Mouse (Mus musculus) B cell, adult 2 months (primary cell): ENCODE results near the gene Nags.
"Not testable (repeated sequence)": the region's sequence is repeated elsewhere in the genome, so short reads cannot be mapped to it uniquely, and the experiment has no call there.

ENCODE experiments used
- DNase-seq, 2 experiments: peaks; one replicate each; pipeline ENCODE4 v3.0.0; 2022

The Nags gene

DNA sequence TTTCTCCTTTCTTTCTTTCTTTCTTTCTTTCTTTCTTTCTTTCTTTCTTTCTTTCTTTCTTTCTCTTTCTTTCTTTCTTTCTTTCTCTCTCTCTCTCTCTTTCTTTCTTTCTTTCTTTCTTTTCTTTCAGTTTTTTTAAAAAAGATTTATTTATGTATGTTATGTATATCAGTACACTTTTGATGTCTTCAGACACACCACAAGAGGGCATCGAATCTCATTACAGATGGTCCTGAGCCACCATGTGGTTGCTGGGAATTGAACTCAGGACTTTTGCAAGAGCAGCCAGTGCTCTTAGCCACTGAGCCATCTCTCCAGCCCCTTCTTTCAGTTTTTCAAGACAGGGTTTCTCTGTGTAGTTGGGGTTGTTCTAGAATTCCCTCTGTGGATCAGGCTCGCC is 12.7 kb downstream of the Nags start:
- DNase-seq, result not testable (repeated sequence)

DNA sequence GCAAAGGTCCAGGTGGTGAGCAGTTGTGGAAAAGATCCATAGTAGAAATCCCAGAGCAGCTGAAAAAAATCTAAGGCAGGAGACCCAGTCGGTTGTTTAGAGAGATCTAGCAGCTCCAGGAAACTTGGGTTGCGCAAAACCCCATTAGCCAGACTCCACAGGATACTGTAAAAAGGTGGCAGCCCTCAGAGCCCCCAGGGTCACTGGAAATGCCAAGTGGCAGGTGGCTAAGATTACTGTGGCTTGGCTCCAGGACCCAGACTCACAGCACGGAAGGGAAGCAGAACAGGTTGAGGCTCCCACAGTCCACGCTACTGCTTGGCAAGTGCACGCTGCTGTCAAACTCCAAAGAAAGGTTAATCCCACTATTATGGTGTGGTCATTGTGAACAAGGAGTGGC is 14.5 kb downstream of the Nags start:
- no peak for DNase-seq

- DNase-seq, result no peak
Measured at GRCm38 (mm10) chr11:102165971-102166722, 20.8 kb downstream of the Nags start.

- DNase-seq, result no peak
Measured at GRCm38 (mm10) chr11:102167539-102167938, 22.2 kb downstream of the Nags start.

GRCm38 (mm10) chr11:102168689-102169088 is 23.4 kb downstream of the Nags start:
- no peak for DNase-seq

DNA sequence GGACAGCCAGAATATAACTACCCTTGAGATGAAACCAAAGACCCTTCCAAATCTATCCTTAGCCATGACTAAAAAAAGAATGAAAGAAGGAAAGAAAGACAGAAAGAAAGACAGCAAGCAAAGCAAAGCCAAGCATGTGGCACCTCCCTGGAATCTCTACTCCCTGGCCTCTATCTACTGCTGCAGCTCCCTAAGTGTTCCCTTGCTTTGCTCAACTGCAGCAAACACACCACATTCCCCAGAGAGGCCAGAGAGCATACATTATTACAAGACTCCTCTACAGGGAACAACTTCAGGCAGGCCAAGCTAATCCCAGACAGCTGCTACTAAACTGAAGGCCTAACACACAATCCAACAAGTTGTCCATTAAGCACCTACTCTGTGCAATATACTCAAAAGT is 34.5 kb downstream of the Nags start:
- no peak for DNase-seq

DNA sequence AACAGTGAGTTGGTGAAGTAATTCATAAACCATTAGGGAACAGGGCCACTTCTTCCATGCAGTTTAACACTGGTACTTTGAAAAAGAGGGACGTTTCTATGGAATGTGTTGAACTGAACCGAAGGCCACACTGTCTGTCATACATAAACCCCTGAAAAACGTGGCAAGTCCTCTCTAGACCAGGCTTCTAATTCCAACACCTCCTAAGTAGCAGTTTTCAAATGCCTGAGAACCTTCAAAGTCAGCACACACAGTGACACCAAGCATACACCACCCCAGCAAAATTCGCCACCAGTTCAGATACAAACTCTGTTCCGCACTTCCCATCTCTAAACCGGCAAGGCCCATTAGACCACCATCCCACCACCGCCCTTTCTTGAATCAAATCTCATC is 38.9 kb downstream of the Nags start:
- DNase-seq, result no peak

DNA sequence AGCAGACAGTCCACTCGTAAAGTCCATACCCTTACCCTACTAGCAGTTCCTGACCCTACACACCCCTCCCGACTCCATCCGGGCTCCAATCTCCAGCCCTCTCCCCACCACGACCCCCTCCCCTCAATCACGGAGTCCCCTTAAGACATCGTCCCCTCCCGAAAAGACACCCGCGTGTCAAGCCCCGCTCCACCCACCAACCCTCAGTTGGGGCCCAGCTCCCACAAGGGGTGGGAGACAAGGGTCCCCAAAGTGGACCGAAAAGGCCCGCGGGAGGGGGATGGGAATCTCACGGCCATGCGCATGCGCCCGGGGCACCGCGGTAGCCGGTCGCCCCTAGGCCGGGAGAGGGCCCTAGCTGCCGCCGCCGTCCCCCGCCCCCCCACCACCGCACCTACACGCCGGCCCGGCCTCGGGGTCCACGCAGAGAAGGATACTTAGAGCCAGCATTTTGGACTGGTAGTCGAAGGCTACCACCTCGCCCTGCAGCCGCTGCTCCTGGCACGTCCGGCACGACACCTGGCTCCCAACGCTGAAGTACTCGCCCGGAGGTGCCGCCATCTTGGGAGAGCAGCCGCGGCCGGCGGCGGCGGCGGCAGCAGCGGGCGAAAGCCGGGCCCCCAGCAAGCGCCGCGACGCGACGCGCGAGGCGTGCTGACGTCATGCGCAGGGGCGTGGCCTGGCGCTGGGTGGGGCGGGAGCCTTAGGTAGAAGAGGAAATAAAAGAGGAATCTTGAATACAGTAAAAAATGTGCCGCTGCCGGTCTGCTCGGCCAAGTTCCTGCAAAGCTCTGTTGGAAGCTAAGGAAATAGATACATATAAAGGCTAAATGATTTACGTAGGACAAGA is 39.6 kb downstream of the Nags start, which contains the start of gene Lsm12:
Lsm12 (minus strand) TSS at position 651 of the 850 bp plus-strand sequence.
- DNase-seq, result peak; percentile 100

- DNase-seq, result no peak
Measured at GRCm38 (mm10) chr11:102185677-102186076, 40.4 kb downstream of the Nags start.

GRCm38 (mm10) chr11:102186235-102186634 is 40.9 kb downstream of the Nags start:
- DNase-seq, result no peak

- DNase-seq, result no peak
Measured at GRCm38 (mm10) chr11:102188980-102189379, 43.7 kb downstream of the Nags start.

- peak; percentile 78 for DNase-seq
Measured at GRCm38 (mm10) chr11:102189461-102190436, 44.4 kb downstream of the Nags start, which contains the start of gene G6pc3. TSS of gene G6pc3 (plus strand) at chr11:102189620.

DNA sequence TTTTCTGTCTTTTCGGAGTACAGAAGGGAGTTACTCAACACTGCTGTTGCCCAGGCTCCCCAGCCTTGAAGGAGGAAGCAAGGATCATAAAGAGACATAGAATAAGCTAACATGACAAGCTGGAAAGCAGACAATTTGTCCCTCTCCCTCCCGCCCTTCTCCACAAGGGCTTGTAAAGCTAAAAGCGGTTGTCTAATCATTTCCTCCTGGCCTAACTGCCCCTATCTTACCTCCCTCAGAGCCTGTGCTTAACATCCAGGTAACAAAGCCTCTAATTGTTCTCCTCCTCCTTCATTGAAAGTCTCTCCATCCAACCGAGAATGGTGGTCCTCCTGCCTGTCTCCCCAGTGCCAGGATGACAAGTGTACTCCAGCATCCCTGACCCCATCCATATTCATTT is 45.5 kb downstream of the Nags start:
- DNase-seq, result no peak

GRCm38 (mm10) chr11:102193657-102194440 is 48.5 kb downstream of the Nags start:
- DNase-seq, result no peak

DNA sequence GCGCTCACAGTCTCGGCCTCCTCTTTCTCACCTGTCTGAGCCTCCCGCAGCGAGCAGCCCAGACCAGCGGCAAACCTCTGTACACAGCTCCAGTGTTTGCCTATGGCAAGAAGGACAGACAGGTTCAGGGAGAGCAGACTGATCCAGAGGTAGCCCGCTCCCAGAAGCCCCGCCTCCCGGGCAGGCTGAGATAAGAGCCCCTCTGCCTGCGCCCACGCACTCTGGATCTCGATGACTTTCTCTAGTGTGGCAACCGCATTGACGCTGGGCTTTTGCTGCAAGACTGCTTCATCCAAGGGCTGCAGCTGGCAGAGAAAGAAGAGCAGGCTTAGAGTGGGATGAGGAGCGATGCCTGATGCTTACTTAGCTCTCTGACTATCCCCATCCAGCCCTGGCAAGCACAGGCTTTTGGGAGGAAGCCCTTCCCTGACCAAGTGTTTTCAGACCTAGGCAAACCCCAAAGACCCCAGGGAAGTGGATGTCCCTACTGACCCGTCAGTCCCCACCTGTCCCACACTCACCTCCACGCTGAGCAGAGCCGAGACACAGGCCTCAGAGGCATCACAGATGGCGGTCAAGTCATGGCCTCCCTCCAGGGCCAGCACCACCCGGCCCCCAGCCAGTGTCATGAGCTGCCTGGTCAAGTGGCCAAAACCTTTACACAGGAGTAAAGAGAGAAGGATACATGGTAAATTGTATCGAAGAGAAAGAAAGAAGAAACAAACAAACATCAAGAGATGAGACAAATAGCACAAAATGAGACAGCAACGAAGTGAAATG is 50.9 kb downstream of the Nags start:
- no peak for DNase-seq

DNA sequence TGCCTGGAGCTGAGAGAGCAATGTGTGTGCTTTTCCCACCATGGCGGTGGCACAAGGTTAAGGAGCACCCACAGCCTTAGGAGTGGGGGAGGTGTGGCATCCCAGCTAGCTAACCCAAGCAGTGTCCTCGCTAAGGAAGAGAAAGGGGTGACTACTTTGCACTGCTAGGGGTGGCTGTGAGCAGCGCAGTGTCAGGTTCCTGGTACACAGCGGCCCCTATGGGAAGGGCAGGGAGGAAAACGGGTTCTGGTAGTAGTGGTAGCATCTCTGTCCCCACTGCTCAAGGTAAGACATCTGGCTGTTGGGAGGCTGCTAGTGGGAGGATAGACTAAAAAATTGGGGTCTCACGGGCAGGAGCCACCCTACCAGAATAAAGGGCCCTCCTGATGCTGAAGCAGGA is 52.9 kb downstream of the Nags start:
- no peak for DNase-seq
